In genomic region chr2:170307589-170308021, GRCm38 (mm10) we compare ENCODE assay signal across 10 mouse cellular contexts.
DNase-seq lines count a peak whose midpoint lies in the region; ATAC-seq and TF ChIP-seq lines count a peak whose summit lies in the region.
"Had no signal": no experiment of that assay in that cellular context is flagged by ENCODE, and none has a peak within 500 bp of the region (broad histone marks: within the 10 kb centered on the region; RNA-seq: fewer than 3 reads in every experiment).

No protein-coding gene starts in this region.

- no peak for DNase-seq in heart, postnatal 4 days
- DNase-seq in T-cell, adult 2 months (ENCODE audit: low spot score): peak; percentile 43
- DNase-seq in midbrain, postnatal 0 days (ENCODE audit: low spot score): peak; percentile 53
- DNase-seq in adrenal gland, adult 2 months: no peak
- no peak for DNase-seq in gastrocnemius, postnatal 10 days
- DNase-seq in frontal cortex, postnatal 25 days (ENCODE audit: low spot score in 2 of 2): no peak
- DNase-seq: cerebellum, adult 11-12 months; liver, embryonic 13.5 days had no signal

- H3K27me3 ChIP-seq in heart, embryonic 15.5 days: no peaks in the 10 kb centered on the region
- no peaks in the 10 kb centered on the region for H3K27me3 ChIP-seq in midbrain, postnatal 0 days (ENCODE audit: insufficient read depth, low read length)
- H3K27me3 ChIP-seq: liver, embryonic 13.5 days had no signal

- H3K4me2 ChIP-seq in heart, embryonic 15.5 days: no peak overlapping the region
- H3K4me2 ChIP-seq in midbrain, postnatal 0 days (ENCODE audit: low read depth, low read length, poor library complexity, severe bottlenecking): no peak overlapping the region
- H3K4me2 ChIP-seq: liver, embryonic 13.5 days had no signal

- H3K4me1 ChIP-seq in heart, embryonic 15.5 days (replicated peaks): peaks cover 9% of the 10 kb centered on the region
- 0 out of 2 replicates have a peak, but pooled peaks cover 3% of the 10 kb centered on the region for H3K4me1 ChIP-seq in midbrain, postnatal 0 days (ENCODE audit: insufficient read depth, low read length)
- H3K4me1 ChIP-seq: liver, embryonic 13.5 days had no signal

- peak overlapping the region; percentile 26; the same call in 1 of the 2 replicates for H3K27ac ChIP-seq in heart, embryonic 15.5 days
- H3K27ac ChIP-seq in midbrain, postnatal 0 days (ENCODE audit: low read depth, low read length): no peak overlapping the region
- H3K27ac ChIP-seq: liver, embryonic 13.5 days had no signal

- H3K9me3 ChIP-seq in heart, embryonic 15.5 days (replicated peaks): no peaks in the 10 kb centered on the region
- no peaks in the 10 kb centered on the region for H3K9me3 ChIP-seq in midbrain, postnatal 0 days (ENCODE audit: low read length)

- no peaks in the 10 kb centered on the region for H3K36me3 ChIP-seq in heart, embryonic 15.5 days
- H3K36me3 ChIP-seq in midbrain, postnatal 0 days (ENCODE audit: insufficient read depth, low read length): no peaks in the 10 kb centered on the region
- H3K36me3 ChIP-seq: liver, embryonic 13.5 days had no signal

- H3K9ac ChIP-seq in heart, embryonic 15.5 days: no peak overlapping the region
- no peak overlapping the region for H3K9ac ChIP-seq in midbrain, postnatal 0 days (replicated peaks; ENCODE audit: low read length, poor library complexity, severe bottlenecking)
- H3K9ac ChIP-seq: liver, embryonic 13.5 days had no signal

- H3K4me3 ChIP-seq in heart, embryonic 15.5 days: no peak overlapping the region
- no peak overlapping the region for H3K4me3 ChIP-seq in midbrain, postnatal 0 days (ENCODE audit: low read depth, low read length)
- H3K4me3 ChIP-seq: liver, embryonic 13.5 days had no signal

- TF ChIP-seq CTCF in midbrain, postnatal 0 days (IDR thresholded peaks at IDR 0.05): no peak

- WGBS in heart, embryonic 15.5 days: 56% methylated on average over 7 of the region's 7 CpGs
- 25% methylated on average over 7 of the region's 7 CpGs for WGBS in midbrain, postnatal 0 days

- no peak for ATAC-seq in heart, embryonic 15.5 days (replicated peaks; ENCODE audit: insufficient number of reproducible peaks, insufficient read depth, low FRiP score, low read depth)
- peak; percentile 75 to 78 for ATAC-seq in hematopoietic stem cell, adult 5-6 weeks (replicated peaks in 1 of 2; ENCODE audit: insufficient read depth in 1 of 2, low FRiP score in 2 of 2, low TSS enrichment in 1 of 2, low read depth in 1 of 2, poor library complexity in 2 of 2, severe bottlenecking in 2 of 2)
- ATAC-seq in midbrain, postnatal 0 days (ENCODE audit: low FRiP score): no peak

Comparison
In these comparisons a context has a peak if more than half of its experiments do, and no peak if none do; other contexts are left out.
1. ATAC-seq: peak in hematopoietic stem cell, adult 5-6 weeks (2 of 2); none in heart, embryonic 15.5 days (single experiment) and midbrain, postnatal 0 days (single experiment).
2. DNase-seq: peak in T-cell, adult 2 months (single experiment) and midbrain, postnatal 0 days (single experiment); none in heart, postnatal 4 days (single experiment), adrenal gland, adult 2 months (single experiment), gastrocnemius, postnatal 10 days (single experiment) and frontal cortex, postnatal 25 days (0 of 2).